Mouse (Mus musculus) kidney, embryonic 14.5 days (tissue): ENCODE measurements around the gene Hpca. TPM values are rescaled to one million over a fixed set of nuclear protein-coding genes. Genes with fewer than 3 reads are reported as not detected.

Experiments
- ATAC-seq: fragments of 200-750 bp; cut with Nextera tagmentation; 2 replicates; pipeline ENCODE4 v1.8.0; 2017; ENCODE audit warnings: moderate number of reproducible peaks, mild to moderate bottlenecking, moderate TSS enrichment, moderate library complexity; ENCODE audit not compliant: low FRiP score, low TSS enrichment
- H3K27ac ChIP-seq: fragments of 300-500 bp; sonication (generic); 2 replicates; pipeline ENCODE4 v1.5.1; 2014; ENCODE audit warnings: low read depth, mild to moderate bottlenecking, low read length, moderate library complexity, mixed read lengths
- H3K27me3 ChIP-seq: fragments of 300-500 bp; sonication (generic); 2 replicates; pipeline ENCODE4 v1.6.1; 2014; ENCODE audit warnings: mild to moderate bottlenecking, low read length; ENCODE audit not compliant: control insufficient read depth, insufficient read depth
- H3K36me3 ChIP-seq: fragments of 300-500 bp; sonication (generic); 2 replicates; pipeline ENCODE4 v1.6.1; 2014; ENCODE audit warnings: low read length, mixed read lengths; ENCODE audit not compliant: control insufficient read depth, insufficient read depth
- H3K4me1 ChIP-seq: fragments of 300-500 bp; sonication (generic); 2 replicates; pipeline ENCODE4 v1.6.1; 2014; ENCODE audit warnings: low read length, mixed read lengths; ENCODE audit not compliant: control insufficient read depth, insufficient read depth
- H3K4me2 ChIP-seq: fragments of 300-500 bp; sonication (generic); replicated peaks from 2 replicates; pipeline ENCODE4 v1.6.1; 2014; ENCODE audit warnings: low read depth, mild to moderate bottlenecking, low read length
- H3K4me3 ChIP-seq: fragments of 300-500 bp; sonication (generic); 2 replicates; pipeline ENCODE4 v1.5.1; 2014; ENCODE audit warnings: mild to moderate bottlenecking, low read length
- H3K9ac ChIP-seq: fragments of 300-500 bp; sonication (generic); 2 replicates; pipeline ENCODE4 v1.6.1; 2014; ENCODE audit warnings: low read depth, mild to moderate bottlenecking, low read length, moderate library complexity
- H3K9me3 ChIP-seq: fragments of 300-500 bp; sonication (generic); 2 replicates; pipeline ENCODE4 v1.6.1; 2016; ENCODE audit warnings: low read length; ENCODE audit not compliant: control insufficient read depth
- WGBS: fragments of 180-500 bp; shearing (Covaris S2); extraction: QIAGEN DNeasy Blood & Tissue Kit; methylation state at CpG from one replicate; pipeline ENCODE4 v1.1.7; 2014; 5-methylcytosine and 5-hydroxymethylcytosine counted together
- polyA plus RNA-seq: library from polyadenylated mRNA; unstranded; fragments of >200 nt; fragmentation: Nextera tagmentation; extraction: Ambion mirVana; gene quantifications from 2 replicates; pipeline ENCODE4 v1.2.1, GENCODE M21; 2014

Gene Hpca
- polyA plus RNA-seq, 1 experiment from 2014 or later: 0.83 TPM

DNA sequence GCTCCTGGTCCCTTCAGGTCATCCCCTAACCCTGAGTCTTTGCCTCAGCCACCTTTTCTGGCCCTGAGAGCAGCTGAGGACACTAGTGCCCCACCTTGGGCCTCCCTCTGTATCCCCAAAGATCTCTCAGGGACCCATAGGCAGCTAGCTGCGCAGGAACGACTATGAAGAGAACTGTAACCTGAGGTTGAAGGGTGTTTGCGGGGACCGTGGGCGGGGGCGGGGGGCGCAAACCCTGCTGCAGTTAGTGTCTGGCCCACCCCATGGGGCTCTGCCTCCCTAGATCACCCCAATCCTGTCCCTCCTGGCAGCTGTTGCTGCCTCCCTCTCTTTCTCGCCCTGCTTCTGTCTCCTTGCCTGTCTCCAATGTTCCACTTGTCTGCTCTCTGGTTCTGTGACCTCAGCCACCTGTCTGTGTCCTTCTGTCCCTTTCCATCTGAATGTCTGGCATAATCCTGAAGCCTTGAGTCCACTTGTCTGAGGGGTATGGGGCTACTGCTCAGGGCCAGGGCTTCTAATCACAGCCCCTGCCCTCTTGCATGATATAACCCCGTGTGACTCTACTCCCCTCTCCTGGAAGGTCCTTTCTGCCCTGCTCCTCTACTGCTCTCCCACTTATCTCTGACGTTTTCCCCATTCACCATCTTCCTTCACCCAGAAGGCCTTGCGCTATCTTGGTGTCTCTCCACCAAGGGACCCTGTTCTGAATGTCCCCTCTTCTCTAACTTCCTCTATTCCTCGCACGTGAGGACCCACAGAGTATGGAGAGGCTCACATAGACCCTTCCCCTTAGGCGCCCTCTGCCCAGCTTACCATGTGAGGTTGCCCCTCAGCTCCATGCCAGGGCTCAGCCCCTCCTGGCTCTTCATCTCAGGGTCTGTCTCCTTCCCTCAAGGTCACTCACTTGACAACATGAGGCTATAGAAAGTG lies 15.8 kb upstream of the Hpca start:
- Histone ChIP-seq H3K36me3 (no peaks in the 10 kb centered on the region), H3K4me2 (peak overlapping the region; percentile 98), H3K9me3 (no peaks in the 10 kb centered on the region), H3K4me3 (peak overlapping the region; percentile 58), H3K9ac (0 out of 2 replicates have a peak overlapping the region, but pooled peaks have one; percentile 69), H3K27ac (no peak overlapping the region), H3K4me1 (peaks cover 13% of the 10 kb centered on the region; the same call in 1 of the 2 replicates), H3K27me3 (peaks cover 3% of the 10 kb centered on the region)
- 52% methylated on average over 14 of the region's 14 CpGs for WGBS
- ATAC-seq: no peak

GRCm38 (mm10) chr4:129136579-129137391 lies 14.9 kb upstream of the Hpca start, which contains the start of gene Fndc5:
Gene Fndc5 (plus strand): TSS chr4:129136999.
- peaks cover 13% of the 10 kb centered on the region; the same call in 1 of the 2 replicates for H3K4me1 ChIP-seq
- H3K4me2 ChIP-seq: peak within 1 kb of the TSS; percentile 98
- peak; percentile 18 for ATAC-seq
- peaks cover 3% of the 10 kb centered on the region for H3K27me3 ChIP-seq
- H3K4me3 ChIP-seq: peak within 1 kb of the TSS; percentile 58
- peak within 1 kb of the TSS; percentile 69 for H3K9ac ChIP-seq
- WGBS: 2% methylated on average over 47 of the region's 80 CpGs
- no peaks in the 10 kb centered on the region for H3K36me3 ChIP-seq
- H3K9me3 ChIP-seq: no peaks in the 10 kb centered on the region
- no peak within 1 kb of the TSS for H3K27ac ChIP-seq

- peaks cover 3% of the 10 kb centered on the region for H3K27me3 ChIP-seq
- peak overlapping the region; percentile 69; the same call in 1 of the 2 replicates for H3K9ac ChIP-seq
- H3K4me1 ChIP-seq: peaks cover 13% of the 10 kb centered on the region; the same call in 1 of the 2 replicates
- ATAC-seq: peak; percentile 29; the same call in 1 of the 2 replicates
- no peaks in the 10 kb centered on the region for H3K36me3 ChIP-seq
- H3K27ac ChIP-seq: no peak overlapping the region
- no peaks in the 10 kb centered on the region for H3K9me3 ChIP-seq
- H3K4me3 ChIP-seq: peak overlapping the region; percentile 58
- WGBS: 32% methylated on average over 9 of the region's 9 CpGs
- peak overlapping the region; percentile 98 for H3K4me2 ChIP-seq
These were observed 14.3 kb upstream of the Hpca start for GRCm38 (mm10) chr4:129136189-129136578.

DNA sequence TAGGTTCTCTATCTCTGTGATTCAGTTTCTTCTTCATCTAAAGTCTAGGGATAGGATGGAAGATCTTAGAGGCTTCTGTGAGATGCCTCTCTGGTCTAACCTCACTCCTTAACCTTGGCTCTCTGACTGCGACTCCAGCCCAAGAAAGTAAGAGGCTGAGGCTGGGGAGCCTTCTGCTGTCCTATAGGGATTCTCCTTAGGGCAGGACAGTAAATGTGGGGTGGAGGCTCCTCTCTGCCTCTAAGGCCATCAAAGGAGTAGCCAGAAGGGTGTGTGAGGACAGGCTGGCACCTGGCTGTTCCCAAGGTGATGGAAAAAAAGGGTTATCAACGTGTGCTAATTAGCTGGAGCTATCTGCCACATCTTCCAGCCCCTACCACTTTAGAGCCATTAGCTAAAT lies 13.8 kb upstream of the Hpca start:
- no peak overlapping the region for H3K4me3 ChIP-seq
- H3K9ac ChIP-seq: no peak overlapping the region
- H3K27me3 ChIP-seq: peaks cover 3% of the 10 kb centered on the region
- WGBS: 50% methylated on average over 2 of the region's 2 CpGs
- no peak for ATAC-seq
- no peaks in the 10 kb centered on the region for H3K9me3 ChIP-seq
- H3K27ac ChIP-seq: no peak overlapping the region
- H3K36me3 ChIP-seq: no peaks in the 10 kb centered on the region
- H3K4me1 ChIP-seq: peaks cover 14% of the 10 kb centered on the region; the same call in 1 of the 2 replicates
- H3K4me2 ChIP-seq: no peak overlapping the region

DNA sequence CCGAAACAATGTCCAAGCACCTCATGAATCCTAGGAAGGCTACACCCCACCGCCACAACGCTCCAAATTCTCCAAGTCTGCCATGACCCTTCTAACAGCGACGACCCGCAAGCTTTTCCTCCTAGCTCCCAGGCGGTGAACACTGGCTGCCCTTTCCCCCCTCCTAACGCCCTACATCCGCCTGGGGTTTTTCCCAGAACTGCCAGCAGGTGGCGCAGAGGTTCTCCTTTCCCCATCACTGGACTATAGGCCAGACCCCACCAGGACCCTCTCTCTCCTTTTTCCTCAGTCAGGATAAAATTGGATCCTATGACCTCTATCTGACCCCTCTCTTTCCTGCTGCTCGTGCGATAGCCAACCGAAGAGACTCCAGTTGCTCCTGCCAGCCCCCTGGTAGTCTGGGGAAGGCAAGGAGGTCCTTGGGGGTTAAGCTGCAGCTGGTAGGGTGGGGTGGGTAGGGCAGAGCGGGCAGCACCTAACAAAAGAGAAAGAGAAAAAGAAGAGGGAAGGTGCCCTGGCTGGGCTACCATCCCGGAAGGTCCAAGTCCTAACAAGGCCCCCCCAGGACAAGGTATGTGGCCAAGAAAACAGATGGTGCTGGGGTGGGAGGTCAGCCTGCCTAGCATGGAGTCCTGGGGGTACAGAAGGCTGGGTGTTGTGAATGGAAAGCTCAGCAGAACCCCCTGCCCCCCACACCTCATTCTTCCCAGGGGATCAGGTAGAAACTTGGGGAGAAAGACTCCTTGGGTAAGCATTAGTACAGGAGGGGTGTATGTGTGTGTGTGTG lies 13.2 kb upstream of the Hpca start:
- Histone ChIP-seq H3K4me3 (no peak overlapping the region), H3K27ac (no peak overlapping the region), H3K4me1 (peaks cover 19% of the 10 kb centered on the region), H3K9me3 (no peaks in the 10 kb centered on the region), H3K36me3 (no peaks in the 10 kb centered on the region), H3K27me3 (peaks cover 3% of the 10 kb centered on the region), H3K9ac (no peak overlapping the region), H3K4me2 (0 out of 2 replicates have a peak overlapping the region, but pooled peaks have one; percentile 25)
- 10% methylated on average over 15 of the region's 15 CpGs for WGBS
- peak; percentile 47; the same call in 1 of the 2 replicates for ATAC-seq

- Histone ChIP-seq H3K4me3 (peak overlapping the region; percentile 34), H3K9ac (peak overlapping the region; percentile 53; the same call in 1 of the 2 replicates), H3K9me3 (no peaks in the 10 kb centered on the region), H3K27me3 (peaks cover 5% of the 10 kb centered on the region; the same call in 1 of the 2 replicates), H3K4me1 (peaks cover 34% of the 10 kb centered on the region), H3K4me2 (peak overlapping the region; percentile 52), H3K27ac (peak overlapping the region; percentile 85), H3K36me3 (no peaks in the 10 kb centered on the region)
- WGBS: 0% methylated on average over 17 of the region's 17 CpGs
- peak; percentile 82 for ATAC-seq
These were observed 9.0 kb upstream of the Hpca start for GRCm38 (mm10) chr4:129130755-129131303.

GRCm38 (mm10) chr4:129130149-129130548 lies 8.3 kb upstream of the Hpca start:
- peaks cover 35% of the 10 kb centered on the region for H3K4me1 ChIP-seq
- peak overlapping the region; percentile 85 for H3K27ac ChIP-seq
- no peaks in the 10 kb centered on the region for H3K36me3 ChIP-seq
- 0 out of 2 replicates have a peak, but pooled peaks cover 3% of the 10 kb centered on the region for H3K27me3 ChIP-seq
- 4% methylated on average over 8 of the region's 8 CpGs for WGBS
- 0 out of 2 replicates have a peak overlapping the region, but pooled peaks have one; percentile 53 for H3K9ac ChIP-seq
- H3K9me3 ChIP-seq: no peaks in the 10 kb centered on the region
- peak overlapping the region; percentile 34; the same call in 1 of the 2 replicates for H3K4me3 ChIP-seq
- H3K4me2 ChIP-seq: peak overlapping the region; percentile 52
- ATAC-seq: peak; percentile 58

DNA sequence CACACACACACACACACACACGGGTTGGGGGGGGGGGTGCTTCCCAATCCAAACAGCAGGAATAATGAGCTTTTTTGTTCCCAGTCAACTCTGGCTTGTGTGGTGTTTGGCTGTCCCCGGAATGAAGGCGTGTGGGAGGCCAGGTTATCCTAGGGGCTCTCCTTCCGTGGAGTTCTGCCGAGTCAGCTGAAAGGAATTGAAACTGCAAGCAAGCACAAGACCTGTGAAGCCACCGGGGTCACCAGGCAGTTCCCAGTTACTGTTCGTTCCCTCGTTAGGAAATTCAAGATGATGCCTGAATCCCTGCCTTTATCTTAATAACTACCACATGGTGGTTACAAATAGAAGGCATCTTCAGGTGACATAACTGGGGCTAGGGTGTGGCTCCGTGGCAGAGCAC lies 7.6 kb upstream of the Hpca start:
- Histone ChIP-seq H3K9me3 (no peaks in the 10 kb centered on the region), H3K27ac (no peak overlapping the region), H3K4me2 (no peak overlapping the region; the same call in 1 of the 2 replicates), H3K9ac (no peak overlapping the region), H3K27me3 (0 out of 2 replicates have a peak, but pooled peaks cover 3% of the 10 kb centered on the region), H3K36me3 (no peaks in the 10 kb centered on the region), H3K4me3 (no peak overlapping the region), H3K4me1 (peaks cover 35% of the 10 kb centered on the region)
- ATAC-seq: no peak
- 29% methylated on average over 9 of the region's 9 CpGs for WGBS
